Mouse (Mus musculus) liver, embryonic 14.5 days (tissue): ENCODE data around the gene Zfp579.

Source experiments
- CTCF ChIP-seq: IDR thresholded peaks from 2 replicates; pipeline ENCODE4 v1.5.1; 2016; ENCODE audit warnings: antibody characterized with exemption, low read depth, control low read depth
- EP300 ChIP-seq: IDR thresholded peaks from 2 replicates; pipeline ENCODE4 v1.6.1; 2016; ENCODE audit warnings: antibody characterized with exemption, low read depth

GRCm38 (mm10) chr7:4993999-4994788 lies 1.8 kb downstream of the Zfp579 start:
- TF ChIP-seq EP300 = no peak
- no peak for TF ChIP-seq CTCF
